Mouse (Mus musculus) gastrocnemius, postnatal 36 days (tissue): Measurements from ENCODE around the gene Cdk13. TPM values are rescaled to one million over a fixed set of nuclear protein-coding genes. Genes with fewer than 3 reads are reported as not detected.

Source experiments
- DNase-seq, 2 experiments: peaks; one replicate each; pipeline ENCODE4 v3.0.0; 2022
- intact Hi-C: fragments of 180-260 bp; cut with DNase I; formaldehyde crosslinking; loops from one replicate; pipeline ENCODE4 v1.15.1; 2025
- long read RNA-seq, 2 experiments: library from polyadenylated mRNA; stranded (forward); transcript quantifications; one replicate each; pipeline ENCODE4 v2.0.0; 2021
- total RNA-seq, 2 experiments: library from RNA; stranded (reverse); gene quantifications; 2 replicates each; pipeline ENCODE4 v1.2.3; 2021

The Cdk13 gene
- total RNA-seq: 10 to 100 TPM; 13.1 to 20.7 TPM
- long read RNA-seq, experiment 1, partial matches to known transcripts: 1 of 15 reads
- long read RNA-seq, experiment 1, other reads (novel, unspliced or antisense): 14 of 15 reads
- long read RNA-seq, experiment 2, full-length matches to known transcripts: 1 of 10 reads
- long read RNA-seq, experiment 2, partial matches to known transcripts: 0 of 10 reads
- long read RNA-seq, experiment 2, other reads (novel, unspliced or antisense): 9 of 10 reads

DNA sequence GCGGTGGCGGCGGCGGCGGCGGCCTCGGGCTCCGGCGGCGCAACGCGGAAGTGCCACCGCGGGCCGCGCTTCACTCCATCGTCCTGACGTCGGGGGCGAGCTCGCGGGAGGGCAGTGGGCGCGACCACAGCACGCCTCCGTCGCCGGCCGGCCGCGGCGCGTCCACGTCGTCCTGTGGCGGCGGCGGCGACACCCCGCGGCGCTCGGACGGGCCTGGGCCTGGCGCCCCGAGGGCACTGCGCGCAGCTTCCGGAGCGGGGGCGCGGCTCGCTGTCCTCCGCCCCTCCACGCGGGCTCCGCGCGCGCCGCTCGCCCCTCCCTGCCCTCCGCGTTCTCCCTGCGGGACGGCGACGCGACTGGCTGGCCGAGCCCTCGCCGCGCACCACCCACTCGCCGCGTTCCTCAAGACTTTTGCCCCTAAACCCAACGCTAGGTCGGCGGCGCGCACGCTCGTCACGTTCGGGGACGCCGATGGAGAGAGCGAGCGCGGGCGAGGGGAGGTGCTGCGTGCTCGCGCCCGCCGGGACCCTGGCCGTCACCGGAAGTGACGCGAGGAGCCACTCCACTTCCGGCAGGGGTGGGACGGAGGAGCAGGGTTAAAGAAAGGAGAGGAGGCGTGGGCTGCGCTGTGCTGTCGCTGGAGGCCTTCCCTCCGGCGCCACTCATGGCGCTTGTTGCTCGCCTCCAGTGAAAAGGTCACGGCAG lies at the start of gene Cdk13:
TSS of gene Cdk13 (minus strand) at position 189 of the 705 bp plus-strand sequence.
- intact Hi-C loops: no loop called here
- DNase-seq: peak; percentile 98 to 99

DNA sequence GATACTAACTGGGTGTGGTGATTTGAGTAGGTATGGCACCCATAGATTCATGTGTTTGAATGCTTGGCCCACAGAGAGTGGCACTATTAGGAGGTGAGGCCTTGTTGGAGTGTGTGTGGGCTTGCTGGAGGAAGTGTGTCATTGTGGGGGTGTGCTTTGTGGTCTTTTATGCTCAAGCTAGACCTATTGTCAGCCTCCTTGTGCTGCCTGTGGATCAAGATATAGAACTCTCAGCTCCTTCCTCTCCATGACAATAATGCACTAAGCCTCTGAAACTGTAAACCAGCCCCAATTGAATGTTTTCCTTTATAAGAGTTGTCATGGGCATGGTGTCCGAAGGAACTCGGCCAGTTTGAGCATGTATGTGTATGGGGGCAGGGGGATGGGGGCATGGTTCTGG lies 38.4 kb upstream of the Cdk13 start:
- no peak for DNase-seq
- intact Hi-C loops: no loop called here

DNA sequence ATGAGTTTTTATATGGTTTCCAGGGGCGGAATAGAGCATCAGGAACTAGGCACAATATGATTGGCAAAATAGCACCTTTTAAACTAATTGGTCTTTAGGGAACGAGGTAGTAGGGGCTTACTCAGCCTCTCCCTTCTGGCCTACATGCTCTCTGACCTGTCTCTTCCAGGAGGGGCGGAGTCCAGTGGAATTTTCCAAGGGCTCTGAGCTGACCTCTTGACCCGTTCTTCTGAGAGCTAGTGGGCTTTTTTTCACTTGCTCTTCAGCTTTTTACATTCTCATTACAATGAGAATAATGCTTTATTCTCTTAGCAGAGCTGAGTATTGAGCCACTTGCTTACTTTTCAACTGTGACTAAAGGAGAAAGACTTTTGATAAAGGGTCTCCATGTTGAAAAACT lies 37.9 kb upstream of the Cdk13 start:
- intact Hi-C loops: no loop called here
- no peak for DNase-seq

DNA sequence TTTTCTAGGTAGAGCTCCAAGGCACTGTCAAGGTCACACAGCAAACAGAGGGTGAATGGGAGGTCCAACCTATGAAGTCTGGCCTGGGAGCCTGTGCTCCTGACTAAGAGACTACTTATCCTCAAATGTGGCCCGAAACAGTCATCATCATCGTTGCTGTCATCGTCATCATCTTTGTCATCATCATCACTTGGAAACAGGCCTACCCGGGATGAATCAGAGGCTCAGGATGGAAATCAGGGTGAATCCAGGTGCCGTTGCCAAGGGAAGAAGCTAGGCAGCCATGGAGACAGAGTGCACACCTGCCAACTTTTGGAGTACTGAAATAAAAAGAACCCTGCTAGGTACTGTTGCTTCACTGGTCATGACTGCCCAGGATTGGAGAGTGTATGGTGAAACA lies 34.2 kb upstream of the Cdk13 start:
- DNase-seq: no peak
- intact Hi-C loops: loop anchor here (2.0 kb wide), 1 partner anchor 144 kb away; no protein-coding TSS in a partner anchor

DNA sequence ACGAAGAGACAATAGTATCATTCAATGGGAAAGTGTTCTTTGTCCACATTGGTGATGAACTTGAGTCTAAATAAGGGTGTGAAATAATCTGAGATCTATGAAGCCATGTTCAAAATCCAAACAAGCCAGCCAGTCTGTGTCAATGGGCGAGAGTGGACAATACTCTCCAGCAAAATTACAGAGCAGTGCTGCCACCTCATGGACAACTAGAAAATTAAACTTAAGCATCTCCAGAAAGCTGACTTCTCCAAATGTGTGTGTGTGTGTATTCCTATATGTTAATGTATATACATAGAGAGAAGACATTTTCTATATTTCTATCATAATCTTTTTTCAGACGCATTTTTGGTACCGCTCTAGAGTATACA lies 33.6 kb upstream of the Cdk13 start:
- peak in 1 of 2 experiments; percentile 33 for DNase-seq

DNA sequence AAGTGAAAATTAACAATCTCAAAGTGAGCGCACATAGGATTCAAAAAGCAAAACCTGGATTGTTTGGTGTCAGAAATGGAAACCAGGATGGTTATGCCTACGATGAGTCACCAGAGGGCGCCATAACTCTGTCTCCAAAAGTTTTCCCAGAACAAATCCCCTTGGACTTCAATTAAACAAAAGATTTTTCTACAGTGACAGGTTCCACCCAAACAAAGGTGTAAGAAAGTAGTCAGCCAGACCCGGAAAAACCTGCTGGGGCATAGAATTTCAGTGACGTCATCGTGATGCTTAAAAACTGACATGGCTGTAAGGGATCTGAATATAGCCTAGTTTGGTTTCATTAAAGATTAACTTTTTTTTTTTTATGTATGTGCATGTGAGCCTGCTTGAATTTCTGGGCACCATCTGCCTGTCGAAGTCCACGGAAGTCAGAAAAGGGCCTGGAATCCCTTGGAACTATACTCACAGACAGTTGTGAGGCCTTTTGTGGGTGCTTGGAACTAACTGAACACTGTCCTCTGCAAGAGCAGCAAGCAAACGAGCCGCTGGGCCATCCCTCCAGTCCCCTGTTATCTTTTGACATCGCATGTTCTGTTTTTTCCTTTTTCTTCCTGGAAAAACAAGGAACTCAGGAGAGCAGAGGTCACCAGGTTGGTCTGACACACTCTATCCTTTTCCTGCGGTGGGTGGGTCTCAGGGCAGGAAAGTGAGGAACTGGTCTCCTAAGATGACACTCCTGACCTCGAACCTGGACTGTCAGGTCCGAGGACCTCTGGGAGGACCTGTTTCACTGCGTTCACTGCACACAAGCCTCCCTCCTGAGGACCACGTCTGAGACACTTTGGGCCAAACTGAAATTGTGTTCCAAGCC lies 33.0 kb upstream of the Cdk13 start:
- no peak for DNase-seq
- intact Hi-C loops: loop anchor here (2.0 kb wide), 1 partner anchor 145 kb away; no protein-coding TSS in a partner anchor

More for the DNA sequence above, 33.6 kb upstream of the Cdk13 start:
- intact Hi-C loops: loop anchor here (2.0 kb wide), 1 partner anchor 144 kb away; no protein-coding TSS in a partner anchor

DNA sequence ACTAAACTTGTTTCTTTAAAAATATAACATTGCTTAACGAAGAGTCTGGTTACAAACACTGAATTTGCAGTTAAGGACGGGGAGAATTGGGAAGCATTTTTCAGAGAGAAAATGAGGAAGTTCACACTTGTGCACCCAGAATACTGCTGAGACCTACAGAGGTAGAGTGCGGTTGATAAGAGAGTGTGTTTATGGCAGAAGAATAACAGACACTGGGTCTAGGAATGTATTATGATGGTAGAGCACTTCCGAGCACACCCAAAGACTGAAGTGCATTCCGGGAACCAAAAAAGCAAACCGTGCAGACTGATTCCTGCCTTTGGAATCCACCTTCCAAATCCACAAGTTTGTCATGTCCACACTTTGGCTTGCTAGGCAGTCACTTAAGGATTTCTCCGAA lies 31.9 kb upstream of the Cdk13 start:
- intact Hi-C loops: no loop called here
- no peak for DNase-seq

DNA sequence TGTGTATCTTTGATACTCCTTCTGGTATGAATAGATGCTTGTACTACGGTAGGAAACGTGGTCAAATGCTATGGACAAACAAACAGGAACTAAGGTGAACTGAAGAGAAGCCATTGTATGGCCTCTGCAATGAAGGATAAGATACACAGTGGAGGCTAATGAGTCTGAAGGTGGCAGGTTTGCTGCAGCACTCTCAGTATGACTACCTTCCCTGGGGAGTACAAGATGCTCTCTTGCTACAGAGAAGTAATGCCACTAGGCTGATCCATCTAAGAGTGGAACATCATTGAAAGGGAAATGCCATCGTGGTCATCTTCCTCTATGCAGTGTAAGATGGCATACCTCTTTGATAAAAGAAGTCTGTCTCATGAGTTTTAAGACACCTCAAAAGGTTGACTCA lies 28.0 kb upstream of the Cdk13 start:
- intact Hi-C loops: no loop called here
- no peak for DNase-seq

DNA sequence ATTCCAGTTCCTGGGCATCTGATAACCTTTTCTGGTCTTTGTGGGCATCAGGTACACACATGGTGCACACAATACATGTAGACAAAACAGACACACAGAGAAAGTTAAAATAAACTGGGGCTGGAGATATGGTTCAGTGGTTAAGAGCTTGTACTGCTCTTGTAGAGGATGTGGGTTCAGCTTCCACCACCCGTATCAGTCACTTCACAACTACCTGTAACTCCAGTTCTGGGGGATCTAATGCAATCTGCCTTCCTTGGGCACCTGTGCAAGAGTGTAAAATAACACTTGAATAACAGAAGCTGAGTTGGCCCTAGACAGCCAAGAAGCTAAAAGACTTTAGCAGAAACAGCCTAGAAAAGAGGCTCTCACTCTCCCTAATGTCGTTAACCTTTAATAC lies 12.3 kb upstream of the Cdk13 start:
- DNase-seq: no peak
- intact Hi-C loops: no loop called here

DNA sequence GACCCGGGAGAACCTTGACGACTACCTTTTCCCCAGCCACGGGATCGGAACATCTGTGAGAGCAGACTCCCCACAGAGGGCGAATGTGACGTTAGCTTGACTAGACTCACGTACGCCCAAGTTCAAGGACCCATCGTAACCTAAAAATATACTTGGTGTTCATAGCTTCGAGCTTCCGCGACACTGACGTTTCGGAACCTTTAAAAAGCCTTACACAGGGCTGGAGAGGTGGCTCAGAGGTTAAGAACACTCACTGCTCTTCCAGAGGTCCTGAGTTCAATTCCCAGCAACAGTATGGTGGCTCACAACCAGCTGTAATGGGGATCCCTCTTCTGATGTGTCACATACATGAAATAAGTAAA lies 698 bp upstream of the Cdk13 start:
- intact Hi-C loops: no loop called here
- no peak for DNase-seq

DNA sequence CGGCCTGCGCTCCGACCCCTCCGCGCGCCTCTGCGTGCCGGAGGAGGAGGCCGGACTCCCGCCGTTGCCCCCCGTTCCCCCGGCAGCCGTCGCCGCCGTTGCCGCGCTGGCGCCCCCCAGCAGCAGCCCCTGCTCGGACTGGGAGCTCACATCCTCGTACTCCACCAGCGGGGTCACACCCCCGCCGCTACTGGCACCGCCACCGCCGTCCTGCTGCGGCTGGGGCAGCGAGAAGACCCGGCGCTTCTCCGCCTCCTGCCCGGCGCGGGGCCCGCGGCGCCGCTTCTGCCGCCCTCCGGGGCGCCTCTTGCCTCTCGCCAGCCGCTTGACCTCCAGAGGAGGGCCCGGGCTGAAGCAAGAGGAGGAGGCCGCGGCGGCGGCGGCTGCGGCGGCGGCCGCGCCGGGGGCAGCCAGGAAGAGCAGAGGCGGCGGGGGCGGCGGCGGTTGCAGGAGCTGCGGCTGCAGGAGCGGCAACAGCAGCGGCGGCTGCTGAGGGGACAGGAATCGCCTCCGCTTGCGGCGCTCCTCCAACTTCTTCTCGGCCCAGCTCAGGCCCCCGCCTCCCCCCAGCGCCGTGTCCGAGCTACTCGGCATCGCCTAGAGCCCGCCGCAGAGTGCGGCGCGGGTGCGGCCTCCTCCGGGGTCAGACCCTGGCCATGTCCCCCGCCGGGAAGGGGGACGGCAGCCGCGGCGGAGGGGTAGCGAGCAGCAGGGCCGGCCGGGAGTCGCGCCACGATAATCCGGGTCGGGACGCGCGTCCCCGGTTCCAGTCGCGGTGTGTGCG lies 647 bp downstream of the Cdk13 start:
- DNase-seq: peak; percentile 24 to 41
- intact Hi-C loops: no loop called here

DNA sequence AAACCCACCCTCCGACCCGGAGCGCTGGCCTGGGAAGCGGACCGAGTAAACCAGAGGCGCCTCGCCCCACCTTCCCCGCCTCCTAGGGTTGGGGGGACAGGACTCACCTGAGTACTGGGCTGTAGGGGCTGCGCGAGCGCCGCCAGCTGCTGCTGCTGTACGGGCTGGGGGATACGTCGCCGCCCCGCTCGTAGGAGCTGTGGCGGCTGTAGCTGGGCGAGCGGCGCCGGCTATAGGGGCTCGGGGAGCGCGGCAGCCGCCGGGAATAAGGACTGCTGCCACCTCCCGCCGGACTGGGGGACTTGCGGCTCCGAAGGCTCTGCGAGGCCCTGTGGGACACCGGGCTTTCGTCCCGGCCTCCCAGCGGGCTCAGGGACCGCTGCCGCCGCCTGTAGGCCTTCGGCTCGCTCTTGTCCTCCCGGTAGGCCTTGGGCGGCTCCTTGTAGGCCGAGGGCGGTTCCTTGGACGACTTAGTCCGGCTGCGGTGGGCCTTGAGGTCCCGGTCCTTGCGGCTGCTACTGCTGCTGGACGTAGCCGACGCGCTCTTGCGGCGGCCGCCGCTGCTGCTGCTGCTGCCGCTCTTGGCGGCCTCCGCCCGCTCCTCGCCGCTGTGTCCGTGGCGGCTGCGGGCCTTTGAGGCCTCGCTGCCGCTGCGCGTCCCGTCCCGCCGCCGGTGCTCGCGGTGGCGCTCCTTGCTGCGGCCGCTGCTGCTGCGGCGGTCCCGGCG lies 1.4 kb downstream of the Cdk13 start:
- DNase-seq: peak; percentile 64 to 65

DNA sequence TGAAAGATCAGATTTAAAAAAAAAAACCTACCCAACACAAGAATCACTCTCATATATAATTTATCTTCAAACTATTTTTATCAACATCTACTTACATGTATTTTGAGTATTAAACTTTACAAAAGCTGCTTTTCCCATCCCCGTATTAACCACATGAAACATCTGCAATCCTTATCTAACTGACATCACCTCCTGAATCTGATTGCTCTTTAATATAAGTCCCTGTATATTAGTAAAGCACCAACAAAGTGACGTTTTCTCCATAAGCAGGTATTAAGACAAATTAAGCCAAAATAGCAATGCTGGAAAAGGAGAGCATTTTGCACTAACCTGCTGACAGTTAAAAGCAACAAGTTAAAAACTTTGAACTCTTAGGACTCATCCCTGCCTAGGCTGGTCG lies 2.0 kb downstream of the Cdk13 start:
- intact Hi-C loops: loop anchor here (1.0 kb wide), 1 partner anchor 57 kb away; no protein-coding TSS in a partner anchor
- DNase-seq: no peak

More for the DNA sequence above, 1.4 kb downstream of the Cdk13 start:
- intact Hi-C loops: loop anchor here (1.0 kb wide), 1 partner anchor 57 kb away; no protein-coding TSS in a partner anchor

DNA sequence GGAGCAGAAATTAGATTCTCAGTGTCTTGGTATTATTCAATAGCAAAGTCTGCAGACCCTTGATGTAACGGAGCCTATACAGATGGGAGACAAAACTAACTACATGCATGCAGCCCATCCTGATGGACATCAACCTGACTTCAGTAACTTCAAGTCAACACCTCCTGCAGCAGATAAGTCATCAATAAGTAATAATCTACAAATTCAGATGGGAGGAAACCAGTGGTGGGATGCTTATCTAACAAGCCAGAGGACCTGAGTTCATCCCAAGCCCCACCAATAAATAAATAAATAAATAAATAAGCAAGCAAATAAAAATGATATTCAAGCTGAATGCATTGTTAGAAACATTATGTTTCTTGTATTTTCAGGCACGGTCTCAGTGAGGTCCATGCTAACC lies 5.2 kb downstream of the Cdk13 start:
- intact Hi-C loops: no loop called here
- no peak for DNase-seq

DNA sequence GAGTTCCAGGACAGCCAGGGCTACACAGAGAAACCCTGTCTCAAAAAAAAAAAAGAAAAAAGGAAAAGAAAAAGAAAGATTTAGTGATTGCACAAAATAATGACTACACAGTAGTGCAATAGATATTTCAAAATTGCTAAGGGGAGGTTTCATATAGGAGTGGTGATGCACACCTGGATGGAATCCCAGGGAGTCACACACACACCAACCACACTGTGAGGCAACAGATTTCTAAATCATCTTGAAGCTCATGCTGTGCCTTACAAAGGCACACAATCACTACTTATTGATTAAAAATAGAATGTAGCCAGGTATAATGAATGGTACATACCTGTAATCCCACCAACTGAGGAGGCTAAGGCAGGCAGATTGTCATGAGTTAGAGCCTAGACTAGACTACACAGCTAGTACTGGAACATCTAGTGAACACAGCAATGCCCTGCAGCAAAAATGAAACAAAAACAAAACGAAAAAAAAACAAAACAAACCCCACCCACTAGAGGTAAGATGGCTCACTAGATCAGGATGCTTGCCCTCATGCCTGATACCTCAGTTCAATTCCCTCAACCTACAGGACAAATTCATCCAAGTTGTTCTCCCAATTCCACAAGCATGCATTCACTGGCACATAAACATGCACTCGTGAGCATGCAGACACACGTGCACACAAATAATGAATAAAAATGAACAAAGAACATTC lies 9.0 kb downstream of the Cdk13 start:
- no peak for DNase-seq
- intact Hi-C loops: no loop called here

DNA sequence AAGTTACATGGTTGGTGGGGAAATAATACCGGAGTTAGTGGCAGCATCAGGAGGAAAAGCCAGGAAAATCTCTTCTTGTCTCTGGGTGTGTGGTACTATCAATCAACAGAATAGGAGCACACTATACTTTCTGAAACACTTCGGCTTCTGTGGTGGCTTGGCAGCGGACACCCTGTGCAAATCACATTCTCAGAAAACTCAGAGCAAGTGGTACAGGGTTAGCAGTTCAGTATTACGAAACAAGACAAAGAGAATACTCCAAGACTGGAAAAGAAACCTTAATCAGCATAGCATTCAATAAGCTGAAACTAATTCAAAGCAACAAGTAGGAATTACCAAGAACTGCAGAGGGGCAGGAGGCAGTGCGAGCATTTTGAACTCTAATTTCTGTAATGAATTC lies 21.3 kb downstream of the Cdk13 start:
- intact Hi-C loops: no loop called here
- no peak for DNase-seq

DNA sequence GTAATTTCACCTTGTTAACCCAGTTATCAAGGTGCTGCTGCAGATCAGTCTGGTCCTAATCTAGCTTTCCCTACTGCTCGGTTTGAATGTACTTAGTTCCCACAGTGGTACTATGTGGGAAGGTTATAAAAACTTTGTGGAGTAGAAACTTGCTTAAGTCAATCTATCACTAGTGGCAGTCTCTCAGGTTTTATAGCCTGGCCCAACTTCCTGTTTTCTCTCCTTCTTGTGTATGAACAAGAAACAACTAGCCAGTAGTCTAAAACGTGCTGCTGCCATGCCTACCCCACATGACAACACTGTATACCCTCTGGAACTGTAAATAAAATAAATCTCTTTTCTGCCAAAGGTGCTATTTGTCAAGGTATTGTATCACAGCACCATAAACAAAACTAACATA lies 25.0 kb downstream of the Cdk13 start:
- intact Hi-C loops: no loop called here
- DNase-seq: no peak

DNA sequence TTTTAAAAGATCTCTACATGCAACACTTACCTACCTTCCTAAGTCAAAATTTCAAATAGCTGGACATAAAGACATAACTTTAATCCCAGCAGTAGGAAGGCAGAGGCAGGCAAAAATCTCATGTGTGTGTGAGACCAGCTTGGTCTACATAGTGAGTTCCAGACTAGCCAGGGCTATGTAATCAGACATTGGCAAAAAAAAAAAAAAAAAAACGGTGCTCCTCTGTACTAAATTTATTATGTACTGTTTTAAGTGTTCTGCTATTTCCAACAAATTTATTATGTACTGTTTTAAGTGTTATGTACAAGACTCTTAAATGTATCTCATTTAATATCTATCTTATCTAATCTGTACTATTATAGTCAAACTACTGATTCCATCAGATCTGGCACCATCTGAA lies 28.6 kb downstream of the Cdk13 start:
- intact Hi-C loops: no loop called here
- DNase-seq: no peak

DNA sequence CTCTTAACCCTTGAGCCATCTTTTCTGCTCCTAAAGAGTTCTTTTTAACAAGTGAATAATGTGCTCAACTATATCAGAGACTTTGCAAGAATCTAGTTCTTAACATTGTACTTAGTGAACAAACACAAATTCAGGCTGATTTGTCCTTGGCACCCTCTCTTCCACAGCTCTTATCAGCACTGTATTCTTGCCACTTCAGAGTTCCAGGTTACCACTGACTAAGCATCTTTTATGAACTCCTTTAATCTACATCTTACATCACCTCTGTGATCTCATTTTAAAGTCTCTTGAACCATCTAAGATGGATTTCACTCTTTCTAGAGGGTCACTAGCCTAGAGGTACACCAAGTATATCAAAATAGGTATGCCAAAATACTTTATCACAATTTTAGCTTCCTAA lies 29.5 kb downstream of the Cdk13 start:
- intact Hi-C loops: no loop called here
- no peak for DNase-seq
